Mouse (Mus musculus) olfactory bulb, adult 2 months (tissue): ENCODE results near the gene Ndufb5. TPM values are rescaled to one million over a fixed set of nuclear protein-coding genes. Genes with fewer than 3 reads are reported as not detected.
"Not testable (repeated sequence)": the region's sequence is repeated elsewhere in the genome, so short reads cannot be mapped to it uniquely, and the experiment has no call there.

Experiments used
- H3K27ac ChIP-seq: fragments of 200-500 bp; 2 replicates; pipeline ENCODE4 v1.5.1; 2012; ENCODE audit warnings: low read depth, low read length; ENCODE audit not compliant: insufficient read depth
- H3K4me1 ChIP-seq: fragments of 200-500 bp; 2 replicates; pipeline ENCODE4 v1.6.1; 2012; ENCODE audit warnings: low read length; ENCODE audit not compliant: control insufficient read depth, insufficient read depth
- H3K4me3 ChIP-seq: fragments of 200-500 bp; 2 replicates; pipeline ENCODE4 v1.5.1; 2012; ENCODE audit warnings: mild to moderate bottlenecking, low read depth, low read length, moderate library complexity; ENCODE audit not compliant: insufficient read depth
- CTCF ChIP-seq: fragments of 200-500 bp; IDR thresholded peaks from 2 replicates; pipeline ENCODE4 v1.5.1; 2012; ENCODE audit warnings: low read depth, mild to moderate bottlenecking, low read length, moderate library complexity; ENCODE audit not compliant: insufficient read depth
- POLR2A ChIP-seq: fragments of 200-500 bp; IDR thresholded peaks from 2 replicates; pipeline ENCODE4 v1.6.1; 2012; ENCODE audit warnings: mild to moderate bottlenecking, low read depth, low read length, moderate library complexity; ENCODE audit not compliant: insufficient read depth
- WGBS: fragments of 180-500 bp; shearing (Covaris S2); methylation state at CpG from one replicate; pipeline ENCODE4 v1.1.7; 2018; 5-methylcytosine and 5-hydroxymethylcytosine counted together
- polyA plus RNA-seq: library from polyadenylated mRNA; stranded (reverse); fragments of >200 nt; gene quantifications from 2 replicates; pipeline ENCODE4 v1.2.4, GENCODE M21; 2012; ENCODE audit warnings: low replicate concordance; ENCODE audit not compliant: missing spikeins, insufficient read depth, insufficient read length

Ndufb5 gene
- polyA plus RNA-seq, 1 experiment: not detected

- no peak for TF ChIP-seq POLR2A
- no peak for TF ChIP-seq CTCF
- Histone ChIP-seq H3K27ac (no peak overlapping the region), H3K4me1 (no peaks in the 10 kb centered on the region), H3K4me3 (no peak overlapping the region)
- 85% methylated on average over 4 of the region's 4 CpGs for WGBS
These were observed 41.2 kb upstream of the Ndufb5 start for GRCm38 (mm10) chr3:32695583-32695980.

GRCm38 (mm10) chr3:32698228-32698863 is 38.4 kb upstream of the Ndufb5 start:
- no peak overlapping the region for H3K27ac ChIP-seq
- no peak overlapping the region for H3K4me3 ChIP-seq
- WGBS: 27% methylated on average over 7 of the region's 7 CpGs
- H3K4me1 ChIP-seq: no peaks in the 10 kb centered on the region
- no peak for TF ChIP-seq CTCF

- not testable (repeated sequence) for H3K27ac ChIP-seq, H3K4me1 ChIP-seq, H3K4me3 ChIP-seq
- WGBS: 93% methylated on average over 6 of the region's 6 CpGs
These were observed 32.8 kb upstream of the Ndufb5 start for GRCm38 (mm10) chr3:32704021-32704420.

- 90% methylated on average over 10 of the region's 10 CpGs for WGBS
- H3K4me1 ChIP-seq, H3K4me3 ChIP-seq, H3K27ac ChIP-seq: not testable (repeated sequence)
These were observed 32.2 kb upstream of the Ndufb5 start for GRCm38 (mm10) chr3:32704632-32705031.

GRCm38 (mm10) chr3:32705647-32706348 is 31.0 kb upstream of the Ndufb5 start, which contains the start of gene Actl6a:
Gene Actl6a (plus strand): TSS chr3:32706298.
- not testable (repeated sequence) for H3K4me1 ChIP-seq, H3K27ac ChIP-seq, H3K4me3 ChIP-seq
- WGBS: 83% methylated on average over 9 of the region's 9 CpGs

GRCm38 (mm10) chr3:32708052-32708367 is 28.8 kb upstream of the Ndufb5 start:
- Histone ChIP-seq H3K4me3 (peak overlapping the region; percentile 72), H3K4me1 (peaks cover 2% of the 10 kb centered on the region; the same call in 1 of the 2 replicates), H3K27ac (no peak overlapping the region)
- TF ChIP-seq CTCF: no peak
- TF ChIP-seq POLR2A: no peak
- 2% methylated on average over 4 of the region's 4 CpGs for WGBS

GRCm38 (mm10) chr3:32708368-32709231 is 28.2 kb upstream of the Ndufb5 start:
- peak overlapping the region; percentile 41; the same call in 1 of the 2 replicates for H3K27ac ChIP-seq

GRCm38 (mm10) chr3:32709388-32709787 is 27.4 kb upstream of the Ndufb5 start:
- 5% methylated on average over 9 of the region's 9 CpGs for WGBS
- no peak for TF ChIP-seq POLR2A
- TF ChIP-seq CTCF: no peak
- H3K4me1 ChIP-seq: peaks cover 2% of the 10 kb centered on the region; the same call in 1 of the 2 replicates
- no peak overlapping the region for H3K27ac ChIP-seq
- H3K4me3 ChIP-seq: peak overlapping the region; percentile 72

More at GRCm38 (mm10) chr3:32708368-32709231, 28.2 kb upstream of the Ndufb5 start:
- Histone ChIP-seq H3K4me1 (peaks cover 2% of the 10 kb centered on the region; the same call in 1 of the 2 replicates), H3K4me3 (peak overlapping the region; percentile 72)
- TF ChIP-seq POLR2A (0 out of 2 replicates have a peak, but pooled peaks have one; percentile 29), CTCF (no peak; the same call in 1 of the 2 replicates)
- WGBS: under 1% methylated on average over 81 of the region's 90 CpGs

GRCm38 (mm10) chr3:32713711-32714110 is 23.1 kb upstream of the Ndufb5 start:
- H3K4me3 ChIP-seq: no peak overlapping the region
- peaks cover 2% of the 10 kb centered on the region; the same call in 1 of the 2 replicates for H3K4me1 ChIP-seq
- TF ChIP-seq CTCF (no peak), POLR2A (no peak)
- H3K27ac ChIP-seq: no peak overlapping the region
- WGBS: 88% methylated on average over 3 of the region's 3 CpGs

- H3K27ac ChIP-seq, H3K4me3 ChIP-seq, H3K4me1 ChIP-seq: not testable (repeated sequence)
- WGBS: 93% methylated on average over 6 of the region's 6 CpGs
These were observed 19.4 kb upstream of the Ndufb5 start for GRCm38 (mm10) chr3:32717403-32717802.
